Mouse (Mus musculus) megakaryocyte, embryonic 14.5 days (primary cell): ENCODE measurements around the gene Rnf214.

Experiments used
- FLI1 ChIP-seq: IDR thresholded peaks from 2 replicates; pipeline ENCODE4 v1.6.1; 2012; ENCODE audit warnings: low read length, inconsistent platforms, mixed read lengths
- GATA1 ChIP-seq: IDR thresholded peaks from 3 replicates; pipeline ENCODE4 v1.6.1; 2012; ENCODE audit warnings: mixed read lengths, low read length, inconsistent platforms, borderline replicate concordance

DNA sequence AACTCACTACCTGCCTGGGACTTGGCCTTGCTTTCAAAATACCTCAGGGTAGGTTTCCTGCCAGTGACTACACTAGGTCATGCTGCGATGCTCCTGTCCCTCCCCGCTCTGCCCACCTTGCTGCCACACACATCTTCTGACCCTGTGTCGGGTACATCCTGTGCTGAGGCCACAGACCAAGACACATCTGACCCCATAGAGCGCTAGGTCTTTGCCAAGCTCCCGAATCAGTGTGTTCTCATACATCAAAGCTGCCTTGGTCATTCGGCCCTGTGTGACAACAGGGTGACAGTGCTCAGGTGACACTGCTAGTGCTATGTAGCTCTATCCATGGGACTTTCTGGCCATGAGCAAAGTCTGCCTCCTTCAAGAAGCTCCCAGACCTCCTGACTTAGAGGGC is 33.1 kb upstream of the Rnf214 start:
- TF ChIP-seq GATA1 (no peak), FLI1 (no peak)
